Mouse (Mus musculus) kidney, adult 2 months (tissue): ENCODE measurements around the gene Arhgef15.

Source experiments
- CTCF ChIP-seq: fragments of 200-500 bp; conservative IDR thresholded peaks from 2 replicates; pipeline ENCODE4 v1.5.1; 2011; ENCODE audit warnings: low read depth, mild to moderate bottlenecking, control low read depth, low read length, moderate library complexity, mixed read lengths; ENCODE audit not compliant: insufficient read depth, insufficient read length
- POLR2A ChIP-seq: fragments of 200-500 bp; IDR thresholded peaks from one replicate; pipeline ENCODE4 v1.6.1; 2011; ENCODE audit warnings: low read depth, low read length, control low read depth

- TF ChIP-seq CTCF (no peak), POLR2A (no peak)
Observed at GRCm38 (mm10) chr11:68907251-68907650, 50.0 kb downstream of the Arhgef15 start.
